Mouse (Mus musculus) hematopoietic stem cell, adult 5-6 weeks (primary cell): Measurements from ENCODE around the gene Rcor1. TPM values are rescaled to one million over a fixed set of nuclear protein-coding genes. Genes with fewer than 3 reads are reported as not detected.

Source experiments
- ATAC-seq, 2 experiments: fragments of 125-278 bp in 1 of 2; replicated peaks in 1 of 2; 2 replicates each; pipeline ENCODE4 v1.8.0; 2016 to 2017; ENCODE audit warnings: inconsistent platforms in 2 of 2, mild to moderate bottlenecking in 2 of 2, moderate number of reproducible peaks in 2 of 2, low read depth in 1 of 2, moderate TSS enrichment in 1 of 2; ENCODE audit not compliant: low FRiP score in 2 of 2, poor library complexity in 2 of 2, severe bottlenecking in 2 of 2, insufficient read depth in 1 of 2, low TSS enrichment in 1 of 2
- total RNA-seq: library from RNA; stranded (forward); fragments of 172-1452, 232-1000 nt; gene quantifications from 2 replicates; pipeline ENCODE4 v1.2.3, GENCODE M21; 2017

Rcor1 gene
- total RNA-seq, 1 experiment from 2014 or later, result 47.7 TPM

DNA sequence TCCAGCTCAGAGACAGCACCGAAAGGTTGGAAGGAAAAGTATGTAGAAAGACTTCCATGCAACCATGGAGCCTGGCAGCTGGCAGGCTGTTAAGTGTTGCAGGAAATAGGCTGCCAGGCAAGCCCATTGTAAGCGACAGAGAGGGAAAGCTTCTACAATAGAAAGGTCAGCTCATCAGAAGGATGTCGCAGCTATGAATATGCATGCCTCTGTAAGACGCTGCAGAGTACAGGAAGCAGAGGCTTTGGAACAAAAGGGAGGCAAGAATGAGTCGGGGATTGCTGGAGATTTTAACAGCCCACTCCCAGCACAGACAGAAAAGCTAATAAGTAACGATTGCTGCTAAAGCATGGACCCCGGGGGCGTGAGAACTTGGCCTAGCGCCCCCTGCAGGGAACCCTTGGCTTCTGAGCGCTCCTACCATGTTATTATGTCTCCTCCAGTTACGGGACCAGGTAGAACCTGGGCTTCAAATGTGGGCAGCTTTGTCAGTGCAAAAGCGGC is 103.9 kb downstream of the Rcor1 start:
- ATAC-seq, result peak in 1 of 2 experiments; percentile 32; a peak in 2 of 4 replicates

DNA sequence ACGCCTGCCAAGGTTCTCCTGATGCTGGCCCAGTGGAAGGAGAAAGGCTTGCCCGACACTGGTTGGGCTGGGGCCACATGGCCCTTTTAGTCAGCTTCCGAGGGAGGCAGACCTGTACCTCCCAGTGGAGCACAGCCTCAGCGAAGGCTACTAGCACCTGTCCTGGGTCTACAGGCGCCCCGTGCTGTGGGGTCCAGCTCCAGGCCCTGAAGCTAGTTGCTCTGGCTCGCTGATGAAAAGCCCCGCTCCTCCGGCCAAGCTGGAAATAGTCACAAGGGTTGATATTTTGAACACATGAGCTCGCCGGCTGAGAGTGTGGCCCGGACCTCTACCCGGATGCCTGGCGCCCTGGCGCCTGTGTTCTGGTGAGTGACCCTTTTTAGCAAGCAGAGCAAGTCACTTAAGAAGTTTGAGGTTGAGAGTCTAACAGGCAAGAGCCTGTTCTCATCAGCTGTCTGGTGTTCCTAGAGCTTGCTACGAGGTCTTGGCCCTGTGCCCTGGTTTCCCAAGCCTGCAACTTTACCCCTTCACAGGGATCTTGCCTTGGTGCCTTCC is 104.4 kb downstream of the Rcor1 start:
- ATAC-seq, result no peak

DNA sequence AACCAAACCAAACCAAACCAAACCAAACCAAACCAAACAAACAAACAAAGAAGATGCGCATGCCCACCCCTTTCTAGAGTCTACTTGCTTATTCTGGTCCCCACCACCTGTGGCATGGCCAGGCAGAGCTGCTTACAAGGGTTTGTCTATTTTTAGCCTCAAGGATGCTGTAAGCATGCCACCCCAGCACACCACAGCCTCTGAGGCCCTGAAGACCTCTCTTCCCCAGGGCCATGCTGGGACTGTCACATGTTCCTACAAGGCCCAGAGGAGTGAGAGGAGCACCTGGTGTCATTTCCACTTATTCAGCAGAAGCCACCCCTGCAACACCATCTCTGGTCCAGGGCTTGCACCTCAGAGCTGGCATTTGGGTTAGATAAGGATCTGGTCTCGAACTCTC is 105.4 kb downstream of the Rcor1 start:
- no peak for ATAC-seq

DNA sequence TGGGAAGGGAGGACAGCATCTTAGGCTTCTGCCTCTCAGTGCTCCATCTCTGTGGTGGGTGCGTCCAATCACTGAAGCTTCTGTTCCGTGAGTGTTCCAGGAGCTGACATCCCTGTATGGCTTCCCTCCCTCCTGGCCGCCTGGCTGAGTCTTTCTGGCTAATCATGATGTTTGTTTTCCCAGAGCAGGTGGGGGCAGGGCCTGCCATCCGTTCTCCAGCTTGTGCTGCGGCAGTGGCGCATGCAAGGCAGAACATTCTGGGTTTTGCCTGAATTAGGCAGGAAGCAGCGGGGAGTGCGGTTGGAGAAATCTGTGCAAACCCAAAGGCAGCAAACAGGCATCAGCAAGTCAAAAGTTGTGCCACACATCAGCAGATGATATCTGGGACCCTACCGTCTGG is 106.1 kb downstream of the Rcor1 start:
- ATAC-seq, result no peak

DNA sequence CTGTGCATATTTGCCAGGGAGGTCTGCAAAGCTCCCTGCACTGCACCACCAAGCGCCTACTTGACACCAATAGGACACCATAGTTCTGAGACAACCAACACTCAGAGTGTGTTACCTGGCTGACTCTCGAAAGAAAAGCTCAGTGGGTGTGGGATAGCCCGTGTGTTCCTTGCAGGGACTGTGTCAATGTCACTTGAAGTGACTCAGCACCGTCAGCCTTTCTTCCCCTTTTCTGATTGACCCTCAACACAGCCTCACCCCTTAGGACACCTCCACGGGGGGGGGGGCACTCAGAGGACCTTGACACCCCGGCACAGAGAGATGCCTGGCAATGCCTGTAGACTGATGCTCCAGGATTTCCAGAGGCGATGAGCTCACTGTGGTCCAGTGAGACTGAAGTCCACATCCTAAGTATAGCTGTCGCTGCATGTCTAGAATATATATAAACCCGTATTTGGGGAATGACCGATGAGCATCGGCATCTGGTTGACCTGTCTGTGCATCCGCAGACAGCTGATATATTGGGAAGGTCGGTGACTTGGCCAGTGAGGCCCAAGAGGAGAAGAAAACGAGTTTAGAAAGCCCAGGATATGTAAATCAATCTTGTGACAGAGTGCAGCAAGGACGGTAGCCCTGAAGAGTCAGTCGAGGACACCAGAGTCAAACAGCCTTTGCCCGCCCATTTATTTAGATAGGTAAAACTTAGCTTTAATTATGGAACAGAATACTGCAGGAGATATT is 110.5 kb downstream of the Rcor1 start:
- peak; percentile 67 to 70 for ATAC-seq

DNA sequence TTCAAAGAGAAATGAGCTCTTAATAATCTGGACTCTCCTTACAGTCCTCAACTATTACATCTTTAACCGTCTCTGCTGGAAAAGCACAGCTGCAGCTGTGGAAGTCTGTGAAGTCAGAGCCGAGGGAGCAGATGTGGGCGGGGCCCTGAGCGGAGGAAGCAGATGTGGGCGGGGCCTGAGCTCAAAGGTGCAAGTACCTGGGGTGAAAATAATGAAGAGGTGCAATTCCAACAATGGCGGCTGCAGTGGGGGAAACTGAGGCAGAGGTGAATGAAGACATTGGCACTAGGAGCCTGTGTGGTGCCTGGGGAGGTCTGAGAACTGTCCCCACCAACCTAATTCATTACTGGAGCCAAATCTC is 111.1 kb downstream of the Rcor1 start:
- no peak for ATAC-seq

DNA sequence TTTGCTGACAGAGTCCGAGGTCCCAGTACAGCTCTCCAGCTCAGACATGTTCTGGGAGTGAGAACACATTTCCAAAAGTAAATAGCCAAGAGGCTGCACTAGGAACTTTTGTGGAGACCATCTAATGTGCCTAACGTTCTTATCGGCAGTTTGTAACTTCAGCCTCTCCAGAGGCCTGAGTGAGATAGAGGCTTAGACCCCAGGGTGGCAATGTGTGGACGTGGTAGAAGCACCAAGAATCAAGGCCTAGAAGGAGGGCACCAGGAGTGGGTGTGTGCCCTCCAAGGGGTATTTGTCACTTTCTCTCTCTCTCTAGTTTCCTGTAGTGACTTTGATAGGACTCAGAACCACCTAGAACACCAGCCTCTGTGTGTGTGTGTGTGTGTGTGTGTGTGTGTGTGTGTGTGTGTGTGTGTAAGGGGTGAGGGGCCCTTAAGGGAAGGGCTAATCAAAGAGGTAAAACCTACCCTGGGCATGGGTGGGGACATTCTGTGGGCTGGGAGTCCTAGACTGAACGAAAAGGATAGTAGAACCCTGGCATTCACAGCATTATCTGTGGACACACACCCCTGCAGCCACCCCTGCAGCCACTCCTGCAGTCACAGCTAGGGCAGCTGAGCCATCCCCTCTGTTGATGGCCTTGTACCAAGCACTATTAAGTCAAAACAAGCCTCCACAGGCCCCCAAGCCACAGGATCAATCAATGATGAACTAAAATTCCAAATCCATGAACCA is 112.4 kb downstream of the Rcor1 start:
- no peak for ATAC-seq

DNA sequence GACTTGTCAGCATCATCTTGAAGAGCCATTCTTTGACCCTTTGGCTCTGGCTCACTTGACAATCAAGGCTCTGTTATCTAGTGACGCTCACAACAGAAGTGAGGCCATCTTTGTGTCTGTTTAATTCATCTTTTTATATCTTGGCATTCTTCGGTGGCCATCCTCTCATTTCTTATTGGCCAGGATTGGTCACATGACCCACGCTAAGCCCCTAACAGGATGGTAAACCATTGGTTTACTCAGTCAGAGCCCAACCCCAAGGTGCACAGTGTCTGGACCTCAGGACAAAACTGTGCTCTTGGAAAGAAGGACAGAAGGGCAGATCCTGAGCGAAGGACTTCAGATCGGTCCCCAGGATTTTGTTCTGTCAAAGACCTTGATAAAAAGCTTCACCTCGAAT is 113.4 kb downstream of the Rcor1 start:
- ATAC-seq, result no peak

DNA sequence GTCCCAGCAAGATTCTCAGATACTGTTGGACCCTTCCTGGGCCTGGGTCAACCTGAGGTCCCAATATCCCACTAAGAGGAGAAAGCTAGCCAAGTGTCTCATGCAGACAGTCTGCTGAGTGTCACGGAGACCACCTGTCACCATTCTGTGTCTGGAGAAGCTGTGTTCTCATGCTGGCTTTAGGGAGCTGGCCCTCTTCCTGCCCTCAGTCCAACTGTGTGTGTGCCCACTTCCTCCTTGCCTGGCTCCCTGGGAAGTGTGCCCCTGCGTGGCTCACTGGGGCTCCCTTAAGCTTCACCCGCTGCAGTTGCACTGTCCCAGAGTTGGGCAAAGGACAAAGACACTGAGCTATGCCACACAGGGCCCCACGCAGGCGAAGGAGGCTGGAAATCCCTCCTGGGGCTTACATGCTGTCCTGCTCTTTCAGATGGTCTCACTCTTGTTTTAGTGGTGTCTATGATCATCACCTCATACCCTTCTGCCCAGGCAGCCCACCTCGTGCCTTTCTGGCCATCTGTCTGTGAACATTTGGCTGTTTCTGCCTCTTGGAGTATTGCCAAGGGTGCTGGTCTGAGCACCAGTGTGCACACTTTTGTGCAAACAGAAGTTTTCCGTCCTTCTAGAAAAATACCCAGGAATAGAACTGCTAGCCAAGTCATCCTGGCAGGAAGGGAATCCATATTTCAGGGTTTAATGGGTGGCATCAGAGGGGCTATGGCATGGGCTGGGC is 114.0 kb downstream of the Rcor1 start:
- peak in 1 of 2 experiments; percentile 32; a peak in 1 of 4 replicates for ATAC-seq

DNA sequence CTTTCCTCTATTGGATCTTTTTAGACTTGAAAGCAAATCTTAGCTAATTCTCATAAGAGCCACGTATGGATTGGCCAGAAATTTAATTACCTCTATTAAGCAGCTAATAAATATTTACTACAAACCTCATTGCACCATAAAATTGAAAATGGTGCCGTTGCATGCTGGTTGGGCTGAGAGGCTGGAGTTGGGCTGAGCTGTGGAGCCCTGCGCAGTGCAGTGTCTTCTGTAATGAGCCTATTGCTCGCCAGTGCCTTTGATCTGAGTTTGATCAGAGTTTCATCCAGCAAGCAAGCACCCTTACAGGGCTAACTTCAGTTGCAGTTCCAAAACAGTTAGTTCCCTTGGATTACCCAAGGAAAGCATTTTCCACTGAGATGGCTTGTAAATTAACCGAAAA is 114.8 kb downstream of the Rcor1 start:
- ATAC-seq, result no peak

DNA sequence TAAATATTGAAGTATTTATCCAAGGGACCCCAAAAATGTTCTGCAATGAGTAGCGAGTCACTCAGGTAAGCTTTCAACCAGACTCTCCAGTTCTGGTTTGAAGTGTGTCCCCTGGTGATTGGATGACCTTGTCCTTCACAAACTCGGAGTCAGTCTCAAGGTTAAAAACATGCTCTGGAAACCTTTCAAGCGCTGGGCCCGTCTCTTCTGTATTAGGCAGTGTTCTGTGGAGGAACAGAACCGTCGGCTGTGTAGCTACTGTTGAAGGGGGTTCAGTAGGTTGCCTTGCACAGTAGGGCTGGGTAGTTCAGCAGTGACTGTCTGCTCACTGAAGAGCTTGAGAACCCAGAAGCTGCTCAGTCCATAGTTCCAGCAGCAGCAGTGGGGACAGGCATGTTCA is 115.5 kb downstream of the Rcor1 start:
- no peak for ATAC-seq

DNA sequence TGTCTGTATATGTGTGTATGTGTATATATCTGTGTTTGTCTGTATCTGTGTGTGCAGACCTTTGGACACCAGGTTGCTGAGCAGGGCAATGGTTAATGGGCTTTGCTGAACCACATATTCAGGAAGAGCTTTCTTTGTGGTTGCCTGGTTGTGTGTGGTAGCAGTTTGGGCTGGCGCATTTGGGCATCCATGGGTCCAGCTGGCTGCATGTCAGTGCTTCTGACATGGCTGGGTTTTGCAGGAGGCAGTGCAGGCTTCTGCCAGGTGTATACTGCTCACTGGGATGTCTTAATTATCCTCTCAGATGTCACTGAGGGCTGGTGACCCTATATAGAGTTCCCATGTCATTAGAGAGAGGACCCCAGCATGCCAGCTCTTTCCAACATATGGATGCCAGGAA is 116.6 kb downstream of the Rcor1 start:
- ATAC-seq, result no peak

DNA sequence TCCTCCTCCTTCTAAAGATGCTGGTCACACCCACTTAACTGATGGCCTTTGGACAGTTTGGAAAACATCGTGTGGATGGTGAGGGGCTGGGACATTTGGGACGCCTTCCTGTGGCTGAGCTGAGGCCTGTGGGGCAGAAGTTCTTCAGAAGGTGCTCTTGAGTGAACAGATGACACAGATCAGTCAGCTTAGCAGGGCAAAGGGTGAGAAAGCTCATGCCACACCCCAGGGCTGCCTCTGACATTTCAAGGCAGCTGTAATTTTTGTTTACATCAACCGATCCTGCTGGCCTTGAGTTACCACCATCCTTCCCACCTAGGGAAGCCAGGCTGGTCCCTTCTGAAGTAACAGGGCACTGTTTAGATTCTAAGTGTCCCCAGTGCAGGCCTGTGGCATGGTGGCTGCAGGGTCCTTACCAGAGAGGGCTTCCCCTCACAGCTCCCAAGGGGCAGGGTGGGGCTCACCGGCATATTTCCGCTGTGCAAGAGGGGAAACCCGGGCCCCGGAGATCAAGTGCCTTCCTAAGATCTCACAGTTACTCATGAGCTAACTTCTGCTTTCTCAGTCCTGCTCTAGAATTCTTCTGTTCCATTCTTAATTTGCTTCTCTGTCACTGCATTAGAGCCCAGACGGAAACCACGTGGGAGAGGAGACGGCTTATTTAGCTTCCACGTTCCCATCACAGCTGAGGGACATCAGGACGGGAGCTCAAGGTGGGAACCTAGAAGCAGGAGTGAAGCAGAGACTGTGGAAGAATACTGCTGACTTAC is 120.7 kb downstream of the Rcor1 start:
- ATAC-seq, result peak; percentile 68 to 72

DNA sequence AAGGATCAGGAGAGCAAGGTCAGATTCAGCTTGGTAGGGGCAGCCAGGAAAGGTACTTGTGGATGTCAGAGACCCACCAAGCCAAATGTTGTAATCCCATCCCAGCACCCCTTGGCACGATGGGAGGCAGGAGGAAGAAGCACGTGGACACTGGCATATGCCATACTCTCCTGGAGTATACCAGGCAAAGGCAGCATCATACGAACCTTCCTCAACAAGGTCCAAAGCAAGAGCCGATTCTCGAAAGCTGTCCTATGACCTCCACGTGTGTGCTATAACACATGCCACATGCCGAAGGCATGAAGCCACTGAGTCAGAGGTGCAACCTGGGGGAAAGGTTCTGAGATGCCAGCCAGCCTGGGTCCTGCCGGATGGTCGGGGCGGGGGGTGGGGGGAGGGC is 121.7 kb downstream of the Rcor1 start:
- ATAC-seq, result no peak

DNA sequence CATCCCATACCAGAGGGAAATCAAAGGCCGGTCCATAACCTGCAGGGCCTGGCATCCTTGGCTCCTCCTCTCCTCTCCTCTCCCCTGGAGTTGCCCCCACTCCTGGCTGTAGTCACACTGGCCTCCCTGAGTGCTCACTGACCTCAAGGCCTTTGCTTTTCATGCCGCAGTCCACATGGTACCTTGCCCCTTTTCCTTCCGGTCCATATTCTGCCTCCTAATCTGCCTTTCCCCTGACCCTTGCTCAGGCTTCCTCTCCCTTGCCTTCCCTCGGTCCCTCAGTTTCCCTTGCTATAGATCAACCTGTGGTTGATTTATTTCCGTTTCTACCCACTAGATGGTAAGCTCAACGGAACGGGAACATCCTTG is 122.8 kb downstream of the Rcor1 start:
- no peak for ATAC-seq

DNA sequence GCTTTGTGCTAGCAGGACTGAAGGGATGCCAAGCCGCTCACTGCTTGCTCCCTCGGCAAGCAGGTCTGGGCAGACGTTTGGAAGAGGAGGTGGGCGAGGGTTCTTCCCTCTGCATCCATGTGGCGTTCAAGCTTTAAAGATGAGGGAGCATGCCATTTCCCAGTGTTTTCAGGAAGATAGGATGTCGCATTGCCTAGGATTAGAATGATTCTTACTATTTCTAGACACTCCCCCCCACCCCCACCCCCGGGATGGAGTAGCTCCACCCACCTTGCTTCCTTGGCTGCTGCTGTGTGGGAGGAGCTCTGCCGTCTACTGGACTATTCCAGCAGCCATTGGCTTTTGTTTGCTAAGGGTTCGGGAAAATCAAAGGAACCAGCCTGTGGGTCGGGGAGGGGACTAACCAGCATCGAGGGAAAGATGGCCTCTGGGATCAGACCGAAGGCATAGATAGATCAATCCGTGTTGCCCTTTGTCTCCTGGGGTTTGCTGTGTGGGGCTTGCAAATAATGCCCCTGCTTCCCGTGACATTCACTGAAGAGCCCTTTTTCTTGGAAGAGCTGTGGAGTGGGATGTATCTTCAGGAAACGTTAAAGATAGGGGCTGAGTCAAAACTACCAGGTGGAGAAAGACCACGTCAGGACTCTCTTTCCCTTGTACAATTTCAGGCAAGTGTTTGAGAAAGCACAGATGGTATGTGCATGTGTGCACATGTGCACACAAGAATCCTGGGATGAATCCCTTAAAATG is 123.3 kb downstream of the Rcor1 start:
- ATAC-seq, result no peak

DNA sequence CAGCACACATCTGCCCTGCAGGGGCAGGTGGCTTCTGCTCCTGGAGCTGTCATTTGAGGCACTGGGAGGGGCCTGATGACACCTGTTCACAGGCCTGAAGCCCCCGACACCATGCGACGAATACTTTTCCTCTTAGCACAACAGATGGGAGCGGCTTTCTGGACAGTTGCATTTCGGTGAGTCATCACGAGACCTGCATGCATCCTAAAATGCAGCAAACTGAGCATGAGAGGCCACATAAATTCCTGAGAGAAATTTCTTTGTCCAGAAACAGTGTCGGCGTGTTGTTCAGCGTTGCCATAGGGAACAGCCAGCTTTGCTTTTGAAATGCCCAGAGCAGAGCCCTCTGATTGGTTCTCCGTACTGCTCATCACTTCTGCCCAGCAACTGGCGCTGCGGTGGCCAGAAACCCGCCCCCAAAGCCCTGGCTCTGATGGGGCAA is 125.2 kb downstream of the Rcor1 start:
- peak; percentile 74 to 81 for ATAC-seq
